Mouse (Mus musculus): ENCODE measurements around the gene Lrrc34.

The Lrrc34 gene

GRCm38 (mm10) chr3:30599711-30600545 is 47.7 kb downstream of the Lrrc34 start, which contains the start of gene Actrt3:
Gene Actrt3 (minus strand): TSS chr3:30599939.
- DNase-seq (ENCODE audit: low spot score in 2 of 2), result peak in 1 of 2 experiments; percentile 42

GRCm38 (mm10) chr3:30597271-30597670 is 50.4 kb downstream of the Lrrc34 start:
- DNase-seq (ENCODE audit: low spot score in 2 of 2), result no peak

GRCm38 (mm10) chr3:30595111-30595832 is 52.4 kb downstream of the Lrrc34 start:
- DNase-seq (ENCODE audit: low spot score in 2 of 2), result peak in 1 of 2 experiments; percentile 15

GRCm38 (mm10) chr3:30593719-30594485 is 53.8 kb downstream of the Lrrc34 start:
- no peak for DNase-seq (ENCODE audit: low spot score in 2 of 2)

- DNase-seq (ENCODE audit: low spot score in 2 of 2), result no peak
Measured at GRCm38 (mm10) chr3:30592418-30592853, 55.2 kb downstream of the Lrrc34 start.

- no peak for DNase-seq (ENCODE audit: low spot score in 2 of 2)
Measured at GRCm38 (mm10) chr3:30588865-30589264, 58.8 kb downstream of the Lrrc34 start.
